8 mouse cellular contexts compared by ENCODE assay signal in genomic region chr2:33467546-33468465, GRCm38 (mm10). TPM values are rescaled to one million over a fixed set of nuclear protein-coding genes. Genes with fewer than 3 reads are reported as not detected.
DNase-seq lines count a peak whose midpoint lies in the region; ATAC-seq lines count a peak whose summit lies in the region.

No protein-coding gene starts in this region.

- peak overlapping the region; percentile 83 for H3K4me2 ChIP-seq in heart, embryonic 14.5 days (ENCODE audit: low read length)

- ATAC-seq in megakaryocyte, adult 5-6 weeks (ENCODE audit: poor library complexity, severe bottlenecking), result no peak
- no peak; the same call in 1 of the 2 replicates for ATAC-seq in heart, embryonic 14.5 days (ENCODE audit: insufficient number of reproducible peaks, insufficient read depth, low FRiP score, low read depth)

- H3K9ac ChIP-seq in heart, embryonic 14.5 days (ENCODE audit: low read length), result peak overlapping the region; percentile 93

- H3K4me3 ChIP-seq in megakaryocyte, embryonic 14.5 days (replicated peaks), result peak overlapping the region; percentile 98
- peak overlapping the region; percentile 77 to 92 for H3K4me3 ChIP-seq in heart, embryonic 14.5 days (ENCODE audit: control insufficient read depth in 1 of 2, insufficient read depth in 1 of 2, low read depth in 1 of 2, low read length in 2 of 2)

- DNase-seq in adrenal gland, postnatal 36 days, result peak; percentile 65 to 66
- DNase-seq in large intestine, adult 2 months (ENCODE audit: low read depth, low spot score), result peak; percentile 45
- peak; percentile 33 to 51 for DNase-seq in natural killer cell, adult 2 months (ENCODE audit: low spot score in 2 of 2)
- no peak for DNase-seq in retina, postnatal 1 day
- no peak for DNase-seq in thymus, adult 18-20 months

- peaks cover 35% of the 10 kb centered on the region for H3K4me1 ChIP-seq in megakaryocyte, embryonic 14.5 days
- peaks cover 3 to 28% of the 10 kb centered on the region in 2 experiments for H3K4me1 ChIP-seq in heart, embryonic 14.5 days (ENCODE audit: control insufficient read depth in 2 of 2, insufficient read depth in 2 of 2, low read length in 2 of 2)

- peaks cover 9% of the 10 kb centered on the region for H3K9me3 ChIP-seq in megakaryocyte, embryonic 14.5 days
- H3K9me3 ChIP-seq in heart, embryonic 14.5 days (ENCODE audit: control insufficient read depth, low read length), result no peaks in the 10 kb centered on the region; the same call in 1 of the 2 replicates

- 4% methylated on average over 57 of the region's 57 CpGs for WGBS in heart, embryonic 14.5 days
- 2% methylated on average over 57 of the region's 57 CpGs for WGBS in large intestine, adult 2 months

- peak overlapping the region; percentile 52 to 79 for H3K27ac ChIP-seq in heart, embryonic 14.5 days (replicated peaks in 1 of 2; ENCODE audit: control insufficient read depth in 1 of 2, insufficient read depth in 1 of 2, low read depth in 2 of 2, low read length in 2 of 2)

- H3K36me3 ChIP-seq in megakaryocyte, embryonic 14.5 days (replicated peaks; ENCODE audit: low read length), result peaks cover 30% of the 10 kb centered on the region
- peaks cover 23% of the 10 kb centered on the region for H3K36me3 ChIP-seq in heart, embryonic 14.5 days (ENCODE audit: control insufficient read depth, insufficient read depth, low read length)

- peaks cover 11% of the 10 kb centered on the region for H3K27me3 ChIP-seq in megakaryocyte, embryonic 14.5 days (replicated peaks)
- no peaks in the 10 kb centered on the region for H3K27me3 ChIP-seq in heart, embryonic 14.5 days (ENCODE audit: control insufficient read depth, insufficient read depth, low read length)

RNA-seq across cellular contexts. Expression of gene Zbtb43, which starts 0.6 kb away (rescaled TPM):
- 1.7 TPM in 1 of 2 replicates, not detected in the other for polyA plus RNA-seq in megakaryocyte, embryonic 14.5 days (2012; ENCODE audit: insufficient read depth, low replicate concordance)
- 8.7 and 13.7 TPM in 2 replicates for total RNA-seq in megakaryocyte, adult 5-6 weeks (2015)
- total RNA-seq in megakaryocyte, adult 5-6 weeks (2017), result 14.7 and 14.8 TPM in 2 replicates
- 10 to 100 TPM; 20.9 to 24.6 TPM for total RNA-seq in adrenal gland, postnatal 36 days (2021)
- 16.5 and 16.7 TPM in 2 replicates for polyA plus RNA-seq in heart, embryonic 14.5 days (2014; fragmentation: Nextera tagmentation; extraction: Ambion mirVana)
- polyA plus RNA-seq in large intestine, adult 2 months (2012; rRNA removed), result 6.3 and 11.7 TPM in 2 replicates

RNA-seq across cellular contexts. Expression of gene Zbtb34, which starts 36.7 kb away (rescaled TPM):
- 1.6 and 7.9 TPM in 2 replicates for polyA plus RNA-seq in megakaryocyte, embryonic 14.5 days (2012; ENCODE audit: insufficient read depth, low replicate concordance)
- 21.1 and 23.7 TPM in 2 replicates for total RNA-seq in megakaryocyte, adult 5-6 weeks (2015)
- total RNA-seq in megakaryocyte, adult 5-6 weeks (2017), result 8.1 and 8.9 TPM in 2 replicates
- 1 to 10 TPM; 8.5 to 9.5 TPM for total RNA-seq in adrenal gland, postnatal 36 days (2021)
- polyA plus RNA-seq in heart, embryonic 14.5 days (2014; fragmentation: Nextera tagmentation; extraction: Ambion mirVana), result 4.5 and 5.1 TPM in 2 replicates
- polyA plus RNA-seq in large intestine, adult 2 months (2012; rRNA removed), result 2.9 and 5.2 TPM in 2 replicates

Comparison
In these comparisons a context has a peak if more than half of its experiments do, and no peak if none do; other contexts are left out.
1. DNase-seq: peak in adrenal gland, postnatal 36 days (2 of 2), large intestine, adult 2 months (single experiment) and natural killer cell, adult 2 months (2 of 2); none in retina, postnatal 1 day (single experiment) and thymus, adult 18-20 months (0 of 2).